Mouse (Mus musculus) T-cell, adult 2 months (primary cell): ENCODE results near the gene Zfp990.
A peak's percentile ranks its signal among the peaks of the same experiment; 100 is the strongest.
"Not testable (repeated sequence)": the region's sequence is repeated elsewhere in the genome, so short reads cannot be mapped to it uniquely, and the experiment has no call there.

Experiments used
- DNase-seq: peaks from one replicate; pipeline ENCODE4 v3.0.0; 2022; ENCODE audit warnings: low spot score

Gene Zfp990

GRCm38 (mm10) chr4:145510459-145510858 is at the start of gene Zfp990:
Gene Zfp990 (plus strand): TSS chr4:145510759.
- not testable (repeated sequence) for DNase-seq

- peak; percentile 31 for DNase-seq
Measured at GRCm38 (mm10) chr4:145463553-145464253, 46.9 kb upstream of the Zfp990 start.

GRCm38 (mm10) chr4:145478128-145478527 is 32.4 kb upstream of the Zfp990 start:
- DNase-seq, result no peak

- DNase-seq, result not testable (repeated sequence)
Measured at GRCm38 (mm10) chr4:145480699-145481098, 29.9 kb upstream of the Zfp990 start.

- DNase-seq, result no peak
Measured at GRCm38 (mm10) chr4:145489396-145489795, 21.2 kb upstream of the Zfp990 start.

GRCm38 (mm10) chr4:145492132-145492531 is 18.4 kb upstream of the Zfp990 start:
- DNase-seq, result no peak

GRCm38 (mm10) chr4:145493316-145493715 is 17.2 kb upstream of the Zfp990 start:
- DNase-seq, result not testable (repeated sequence)

GRCm38 (mm10) chr4:145514637-145515036 is 4.1 kb downstream of the Zfp990 start:
- not testable (repeated sequence) for DNase-seq

- not testable (repeated sequence) for DNase-seq
Measured at GRCm38 (mm10) chr4:145515776-145516565, 5.4 kb downstream of the Zfp990 start.

- not testable (repeated sequence) for DNase-seq
Measured at GRCm38 (mm10) chr4:145517391-145517790, 6.8 kb downstream of the Zfp990 start.

- DNase-seq, result not testable (repeated sequence)
Measured at GRCm38 (mm10) chr4:145543861-145544260, 33.3 kb downstream of the Zfp990 start.

GRCm38 (mm10) chr4:145545106-145545505 is 34.5 kb downstream of the Zfp990 start:
- DNase-seq, result not testable (repeated sequence)

- DNase-seq, result not testable (repeated sequence)
Measured at GRCm38 (mm10) chr4:145545734-145546349, 35.3 kb downstream of the Zfp990 start.

GRCm38 (mm10) chr4:145546477-145546876 is 35.9 kb downstream of the Zfp990 start:
- not testable (repeated sequence) for DNase-seq

GRCm38 (mm10) chr4:145556680-145557079 is 46.1 kb downstream of the Zfp990 start:
- DNase-seq, result no peak

GRCm38 (mm10) chr4:145559505-145560099 is 49.0 kb downstream of the Zfp990 start:
- no peak for DNase-seq

- no peak for DNase-seq
Measured at GRCm38 (mm10) chr4:145564111-145564821, 53.7 kb downstream of the Zfp990 start.

GRCm38 (mm10) chr4:145570461-145570860 is 59.9 kb downstream of the Zfp990 start:
- not testable (repeated sequence) for DNase-seq

- DNase-seq, result not testable (repeated sequence)
Measured at GRCm38 (mm10) chr4:145576623-145577022, 66.1 kb downstream of the Zfp990 start.

GRCm38 (mm10) chr4:145580333-145580732 is 69.8 kb downstream of the Zfp990 start:
- DNase-seq, result not testable (repeated sequence)

GRCm38 (mm10) chr4:145585078-145585477 is 74.5 kb downstream of the Zfp990 start, which contains the start of gene Gm13212:
Gene Gm13212 (plus strand): TSS chr4:145585166.
- DNase-seq, result peak; percentile 46
